Mouse (Mus musculus): ENCODE data around the gene Srxn1. TPM values are rescaled to one million over a fixed set of nuclear protein-coding genes. Genes with fewer than 3 reads are reported as not detected.
"Not testable (repeated sequence)": the region's sequence is repeated elsewhere in the genome, so short reads cannot be mapped to it uniquely, and the experiment has no call there.

Gene Srxn1
- 10 to 100 TPM; 67.2 to 75.2 TPM for total RNA-seq (2021)

- DNase-seq (ENCODE audit: extremely low spot score in 1 of 2, low spot score in 1 of 2) = peak; percentile 70 to 71
Measured at GRCm38 (mm10) chr2:152105318-152106224, at the start of gene Srxn1. TSS of gene Srxn1 (plus strand) at chr2:152105516.

- DNase-seq (ENCODE audit: extremely low spot score in 1 of 2, low spot score in 1 of 2) = no peak
Measured at GRCm38 (mm10) chr2:152056368-152057251, 48.7 kb upstream of the Srxn1 start.

- DNase-seq (ENCODE audit: extremely low spot score in 1 of 2, low spot score in 1 of 2) = no peak
Measured at GRCm38 (mm10) chr2:152057252-152057563, 48.1 kb upstream of the Srxn1 start.

- not testable (repeated sequence) for DNase-seq (ENCODE audit: extremely low spot score in 1 of 2, low spot score in 1 of 2)
Measured at GRCm38 (mm10) chr2:152062817-152063216, 42.5 kb upstream of the Srxn1 start.

GRCm38 (mm10) chr2:152068660-152069433 lies 36.5 kb upstream of the Srxn1 start:
- no peak for DNase-seq (ENCODE audit: extremely low spot score in 1 of 2, low spot score in 1 of 2)

GRCm38 (mm10) chr2:152069434-152069786 lies 35.9 kb upstream of the Srxn1 start:
- DNase-seq (ENCODE audit: extremely low spot score in 1 of 2, low spot score in 1 of 2) = no peak

- DNase-seq (ENCODE audit: extremely low spot score in 1 of 2, low spot score in 1 of 2) = no peak
Measured at GRCm38 (mm10) chr2:152069941-152070340, 35.4 kb upstream of the Srxn1 start.

- no peak for DNase-seq (ENCODE audit: extremely low spot score in 1 of 2, low spot score in 1 of 2)
Measured at GRCm38 (mm10) chr2:152074521-152074920, 30.8 kb upstream of the Srxn1 start.

- no peak for DNase-seq (ENCODE audit: extremely low spot score in 1 of 2, low spot score in 1 of 2)
Measured at GRCm38 (mm10) chr2:152075294-152075889, 29.9 kb upstream of the Srxn1 start.

GRCm38 (mm10) chr2:152077337-152077736 lies 28.0 kb upstream of the Srxn1 start:
- no peak for DNase-seq (ENCODE audit: extremely low spot score in 1 of 2, low spot score in 1 of 2)

GRCm38 (mm10) chr2:152080685-152081541 lies 24.4 kb upstream of the Srxn1 start, which contains the start of gene Scrt2:
TSS of gene Scrt2 (plus strand) at chr2:152081529.
- no peak for DNase-seq (ENCODE audit: extremely low spot score in 1 of 2, low spot score in 1 of 2)

- peak; percentile 66 to 69 for DNase-seq (ENCODE audit: extremely low spot score in 1 of 2, low spot score in 1 of 2)
Measured at GRCm38 (mm10) chr2:152081641-152082448, 23.5 kb upstream of the Srxn1 start.

GRCm38 (mm10) chr2:152082456-152083285 lies 22.6 kb upstream of the Srxn1 start:
- DNase-seq (ENCODE audit: extremely low spot score in 1 of 2, low spot score in 1 of 2) = no peak

- no peak for DNase-seq (ENCODE audit: extremely low spot score in 1 of 2, low spot score in 1 of 2)
Measured at GRCm38 (mm10) chr2:152083411-152083810, 21.9 kb upstream of the Srxn1 start.

- DNase-seq (ENCODE audit: extremely low spot score in 1 of 2, low spot score in 1 of 2) = no peak
Measured at GRCm38 (mm10) chr2:152084298-152084697, 21.0 kb upstream of the Srxn1 start.

- no peak for DNase-seq (ENCODE audit: extremely low spot score in 1 of 2, low spot score in 1 of 2)
Measured at GRCm38 (mm10) chr2:152085414-152085813, 19.9 kb upstream of the Srxn1 start.

- DNase-seq (ENCODE audit: extremely low spot score in 1 of 2, low spot score in 1 of 2) = no peak
Measured at GRCm38 (mm10) chr2:152086451-152086850, 18.9 kb upstream of the Srxn1 start.

GRCm38 (mm10) chr2:152087111-152087510 lies 18.2 kb upstream of the Srxn1 start:
- no peak for DNase-seq (ENCODE audit: extremely low spot score in 1 of 2, low spot score in 1 of 2)
